Mouse (Mus musculus) inflammation-experienced regulatory T-cells (primary cell): ENCODE results near the gene Ppil1. TPM values are rescaled to one million over a fixed set of nuclear protein-coding genes. Genes with fewer than 3 reads are reported as not detected.

Experiments used
- polyA plus RNA-seq, 2 experiments: library from polyadenylated mRNA; unstranded; fragments of 100-300 nt; shearing (Covaris generic); gene quantifications; one replicate each; pipeline ENCODE4 v1.2.1; 2017

The Ppil1 gene
- polyA plus RNA-seq: 10 to 100 TPM; 71.9 to 76.8 TPM

GRCm38 (mm10) chr17:29263840-29264633, at the start of gene Ppil1:
TSS of gene Ppil1 (minus strand) at chr17:29264186.

DNA sequence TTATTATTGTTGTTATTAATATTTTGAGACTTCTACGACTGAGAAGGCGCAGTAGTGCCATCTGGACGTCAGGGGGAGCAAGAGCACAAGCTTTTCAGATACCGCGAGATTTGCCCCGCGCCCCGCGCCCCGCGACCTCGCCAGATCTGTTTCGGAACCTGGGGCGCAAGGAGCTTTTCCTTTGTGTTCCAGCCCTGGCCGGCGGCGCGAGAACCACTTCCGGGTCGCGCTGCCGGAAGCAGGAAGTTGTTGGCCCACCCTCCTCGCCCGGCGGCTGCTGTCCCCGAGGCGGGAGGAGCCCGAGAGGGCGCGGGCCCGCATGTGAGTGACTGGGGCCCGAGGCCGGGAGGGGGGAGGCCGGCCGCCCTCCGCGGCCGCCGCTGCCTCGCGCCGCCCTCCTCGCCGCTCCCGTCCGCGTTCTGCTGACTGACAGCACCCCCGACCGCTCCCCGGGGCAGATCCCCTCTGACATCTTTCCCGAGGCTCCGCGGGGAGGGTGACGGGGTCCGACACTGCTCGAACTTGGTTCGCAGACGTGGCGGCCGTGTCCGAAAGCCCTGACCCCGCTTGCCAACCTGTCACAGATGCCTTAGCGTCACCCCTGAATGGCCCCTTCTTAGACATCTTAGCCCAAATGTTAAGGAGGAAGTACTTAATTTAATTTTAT, 4.8 kb upstream of the Ppil1 start, which contains the start of gene BC004004:
Gene BC004004, plus strand, starts transcription at position 107 of the 667 bp plus-strand sequence.

DNA sequence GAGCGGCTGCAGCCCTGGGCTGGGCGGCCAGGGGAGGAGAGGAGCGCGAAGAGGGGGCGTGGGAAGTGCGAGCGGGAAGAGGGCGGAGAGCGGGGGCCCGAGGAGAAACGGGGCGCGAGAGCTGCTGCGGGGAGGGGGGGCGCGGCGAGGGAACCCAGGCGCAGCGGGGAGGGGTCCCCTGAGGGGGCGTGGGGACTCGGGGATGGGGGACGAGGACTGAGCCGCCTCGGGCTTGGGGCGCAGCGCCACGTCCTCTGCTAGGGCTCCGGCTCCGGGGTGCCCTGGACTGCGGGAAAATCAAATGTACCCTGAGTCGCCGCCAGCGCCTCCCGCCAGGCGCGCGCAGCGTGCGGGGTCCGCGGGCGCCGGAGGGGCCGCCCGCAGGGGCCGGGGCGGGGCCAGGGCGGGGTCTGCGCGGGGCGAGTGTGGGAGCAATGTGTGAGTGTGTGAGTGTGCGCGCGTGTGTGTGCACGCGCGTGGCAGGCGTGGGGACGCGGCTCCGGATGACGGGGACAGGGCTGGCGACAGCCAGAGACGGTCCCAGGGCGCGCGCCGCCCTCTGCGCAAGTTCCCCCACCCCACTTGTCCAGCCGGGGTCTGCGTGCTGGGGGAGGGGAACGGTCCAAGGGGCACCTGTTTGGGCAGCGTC, 26.1 kb downstream of the Ppil1 start, which contains the start of gene Cpne5:
Gene Cpne5, minus strand, starts transcription at position 396 of the 649 bp plus-strand sequence.

Other genes with a start within 250 kb of the Ppil1 start
- gene Srsf3, start 231.6 kb downstream of the Ppil1 start, polyA plus RNA-seq: 100 to 1,000 TPM; 444 to 537 TPM
- gene Cdkn1a, start 173.2 kb downstream of the Ppil1 start, polyA plus RNA-seq: 1 to 10 TPM; 1.4 to 5.8 TPM
- 1 to 10 TPM in 1 of 2 experiments, not detected in 1; 1.3 TPM for gene Rab44, start 150.0 kb downstream of the Ppil1 start, polyA plus RNA-seq
- gene Cpne5, start 26.0 kb downstream of the Ppil1 start, polyA plus RNA-seq: 1 to 10 TPM in 1 of 2 experiments, under 1 TPM in 1; 0.86 to 1.5 TPM
- gene BC004004, start 4.6 kb upstream of the Ppil1 start, polyA plus RNA-seq: 100 to 1,000 TPM; 101 to 150 TPM
- gene Pi16, start 53.5 kb upstream of the Ppil1 start, polyA plus RNA-seq: 1 to 10 TPM in 1 of 2 experiments, under 1 TPM in 1; 0.48 to 2.9 TPM
- gene Mtch1, start 83.7 kb upstream of the Ppil1 start, polyA plus RNA-seq: 100 to 1,000 TPM; 112 to 125 TPM
- 10 to 100 TPM in 1 of 2 experiments, 1 to 10 TPM in 1; 2.4 to 10.8 TPM for gene Fgd2, start 96.7 kb upstream of the Ppil1 start, polyA plus RNA-seq
- 10 to 100 TPM; 44.3 to 79.5 TPM for gene Pim1, start 226.6 kb upstream of the Ppil1 start, polyA plus RNA-seq